Mouse (Mus musculus) liver, adult 2 months (tissue): ENCODE measurements around the gene Kcnb1.

Experiments
- CTCF ChIP-seq: fragments of 200-500 bp; IDR thresholded peaks from 2 replicates; pipeline ENCODE4 v1.5.1; 2011; ENCODE audit warnings: low read depth, low read length, control low read depth
- POLR2A ChIP-seq: fragments of 200-500 bp; IDR thresholded peaks from 2 replicates; pipeline ENCODE4 v1.6.1; 2011; ENCODE audit warnings: low read length, control low read depth; ENCODE audit not compliant: insufficient read depth; ENCODE audit errors: extremely low read depth

GRCm38 (mm10) chr2:167086092-167086491 is 103.9 kb downstream of the Kcnb1 start:
- TF ChIP-seq CTCF (no peak), POLR2A (no peak)
